In the genomic region with DNA sequence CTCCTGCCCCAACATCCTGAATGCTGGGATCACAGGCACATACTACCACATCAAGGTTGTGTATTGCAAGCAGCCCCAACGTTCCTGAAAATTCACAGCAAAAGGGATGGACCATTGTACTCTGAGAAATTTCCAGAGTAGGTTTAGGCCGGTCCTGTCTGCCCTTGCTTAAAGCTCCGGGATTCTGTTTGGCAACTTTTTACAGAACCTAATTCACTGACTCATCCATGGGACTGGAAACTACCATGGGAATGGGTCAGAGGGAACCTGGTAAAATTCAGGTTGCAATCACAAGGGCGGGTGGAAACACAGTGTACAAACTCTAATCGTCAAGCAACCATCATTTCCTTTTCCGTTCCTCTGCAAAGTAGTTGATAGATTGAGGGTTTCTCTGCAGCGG, we compare ENCODE assay signal across 21 mouse cellular contexts. TPM values are rescaled to one million over a fixed set of nuclear protein-coding genes. Genes with fewer than 3 reads are reported as not detected.
"Had no signal": no experiment of that assay in that cellular context is flagged by ENCODE, and none has a peak within 500 bp of the region (broad histone marks: within the 10 kb centered on the region; RNA-seq: fewer than 3 reads in every experiment).

No protein-coding gene starts in this region.

- H3K9ac ChIP-seq: heart, embryonic 13.5 days; heart, embryonic 15.5 days; hindbrain, embryonic 14.5 days; intestine, embryonic 15.5 days; kidney, embryonic 15.5 days; limb, embryonic 12.5 days; liver, embryonic 13.5 days had no signal

- H3K36me3 ChIP-seq: heart, embryonic 13.5 days; heart, embryonic 15.5 days; hindbrain, embryonic 10.5 days; intestine, embryonic 15.5 days; kidney, embryonic 15.5 days; limb, embryonic 10.5 days; limb, embryonic 12.5 days; liver, embryonic 13.5 days had no signal

- ATAC-seq: hindbrain, embryonic 16.5 days; intestine, embryonic 15.5 days; intestine, postnatal 0 days had no signal

- H3K27ac ChIP-seq: gastrocnemius, adult 2 months; heart, adult 2 months; heart, embryonic 13.5 days; heart, embryonic 15.5 days; hindbrain, embryonic 10.5 days; hindbrain, embryonic 14.5 days; intestine, embryonic 15.5 days; kidney, embryonic 15.5 days; kidney, postnatal 0 days; left cerebral cortex, adult 2 months; limb, embryonic 10.5 days; limb, embryonic 12.5 days; liver, embryonic 13.5 days had no signal

- H3K4me3 ChIP-seq: gastrocnemius, adult 2 months; heart, adult 2 months; heart, embryonic 13.5 days; heart, embryonic 15.5 days; hindbrain, embryonic 10.5 days; intestine, embryonic 15.5 days; kidney, embryonic 15.5 days; layer of hippocampus, adult 2 months; left cerebral cortex, adult 2 months; limb, embryonic 10.5 days; limb, embryonic 12.5 days; liver, embryonic 13.5 days had no signal

- H3K4me2 ChIP-seq: heart, embryonic 11.5 days; heart, embryonic 13.5 days; heart, embryonic 15.5 days; hindbrain, embryonic 14.5 days; intestine, embryonic 15.5 days; kidney, embryonic 15.5 days; limb, embryonic 12.5 days; liver, embryonic 11.5 days; liver, embryonic 13.5 days had no signal

- DNase-seq: gastrocnemius, postnatal 25 days had no signal

- H3K9me3 ChIP-seq: heart, embryonic 13.5 days; heart, embryonic 15.5 days; hindbrain, embryonic 10.5 days; intestine, embryonic 15.5 days; kidney, embryonic 15.5 days; limb, embryonic 10.5 days; limb, embryonic 12.5 days; liver, embryonic 13.5 days had no signal

- H3K27me3 ChIP-seq: heart, embryonic 13.5 days; heart, embryonic 15.5 days; intestine, embryonic 15.5 days; kidney, embryonic 15.5 days; limb, embryonic 12.5 days; liver, embryonic 13.5 days had no signal

RNA-seq across cellular contexts. Expression of a gene that starts 37.6 kb away (rescaled TPM):
- total RNA-seq: granulocyte monocyte progenitor cell, adult 5-6 weeks had no signal
- polyA plus RNA-seq: inflammation-experienced regulatory T-cells, adult 6 months; limb, embryonic 12.5 days had no signal
